Mouse (Mus musculus) G1E (cell line): ENCODE data around the gene Wfikkn2.

Experiments
- CTCF ChIP-seq: IDR thresholded peaks from 2 replicates; pipeline ENCODE4 v1.5.1; 2012; ENCODE audit warnings: low read depth, low read length, inconsistent platforms, mixed read lengths
- TAL1 ChIP-seq: conservative IDR thresholded peaks from 2 replicates; pipeline ENCODE4 v1.6.1; 2012; ENCODE audit warnings: low read depth, low read length, inconsistent platforms, mixed read lengths

DNA sequence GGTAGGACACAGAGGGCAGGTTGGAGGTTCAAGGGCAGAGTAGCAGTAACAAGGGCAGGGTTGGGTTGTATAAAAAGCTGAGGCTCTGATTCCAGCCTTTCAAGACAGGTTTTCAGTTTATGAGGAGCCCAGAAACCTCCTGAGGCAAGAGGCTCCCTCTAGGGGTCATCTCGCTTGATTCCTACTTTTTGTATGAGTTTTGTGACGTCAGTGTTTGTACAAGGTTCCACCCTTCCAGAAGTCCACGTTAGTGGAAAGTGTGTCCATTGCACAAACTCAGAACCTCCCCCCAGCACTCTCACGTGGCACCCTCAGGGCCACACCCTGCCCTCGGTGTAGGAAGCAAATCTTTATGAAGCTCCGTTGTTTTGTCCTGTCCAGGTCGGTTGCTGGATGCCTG is 19.8 kb downstream of the Wfikkn2 start:
- TF ChIP-seq CTCF: no peak
- no peak for TF ChIP-seq TAL1
